Comparison of ENCODE assay signal across 10 mouse cellular contexts in the genomic region with DNA sequence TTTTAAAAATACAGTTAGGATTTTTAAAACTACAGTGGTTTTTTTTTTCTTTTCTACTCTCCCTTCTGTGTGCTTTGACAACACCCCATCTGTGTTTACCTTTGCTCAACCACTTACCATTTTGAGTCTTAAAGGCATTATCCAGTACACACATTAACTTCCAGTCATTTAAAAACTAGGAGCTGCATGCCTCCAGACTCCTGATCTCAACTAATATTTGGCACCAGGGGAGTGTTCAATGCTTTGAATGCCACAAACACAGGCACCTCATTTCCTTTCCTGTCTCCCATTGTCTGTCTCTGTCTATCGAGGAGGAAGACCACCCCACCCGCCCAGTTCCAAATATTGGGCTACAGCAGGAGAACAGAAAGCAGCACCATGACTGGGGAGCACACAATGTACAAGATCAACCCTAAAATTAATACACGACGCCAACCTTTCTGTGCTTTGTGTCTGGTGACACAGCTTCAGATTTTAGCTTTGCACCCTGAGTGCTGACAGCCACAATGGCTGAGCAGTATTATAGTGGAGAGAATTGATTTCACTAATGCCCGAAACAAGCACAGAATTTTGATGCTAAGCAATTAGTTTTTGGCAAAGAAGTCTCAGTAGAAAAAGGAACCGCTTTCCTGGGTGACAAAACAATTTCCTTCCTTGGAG.
"Had no signal": no experiment of that assay in that cellular context is flagged by ENCODE, and none has a peak within 500 bp of the region (broad histone marks: within the 10 kb centered on the region; RNA-seq: fewer than 3 reads in every experiment).

No protein-coding gene starts in this region.

- DNase-seq: kidney, adult 8-10 months; kidney, postnatal 25 days; lung, embryonic 14.5 days; lung, postnatal 10 days; lung, postnatal 4 days had no signal

- H3K27me3 ChIP-seq: limb, embryonic 15.5 days; liver, embryonic 12.5 days; neural tube, embryonic 15.5 days had no signal

- H3K36me3 ChIP-seq: limb, embryonic 15.5 days; liver, embryonic 12.5 days; neural tube, embryonic 15.5 days had no signal

- H3K9me3 ChIP-seq: limb, embryonic 15.5 days; liver, embryonic 12.5 days; neural tube, embryonic 15.5 days had no signal

- H3K4me2 ChIP-seq: limb, embryonic 15.5 days; liver, embryonic 12.5 days; lung, embryonic 14.5 days; neural tube, embryonic 15.5 days had no signal

- H3K4me3 ChIP-seq: limb, embryonic 15.5 days; liver, embryonic 12.5 days; myocyte; neural tube, embryonic 15.5 days had no signal

- H3K27ac ChIP-seq: limb, embryonic 15.5 days; liver, embryonic 12.5 days; neural tube, embryonic 15.5 days; stomach, postnatal 0 days had no signal

- H3K4me1 ChIP-seq: limb, embryonic 15.5 days; liver, embryonic 12.5 days had no signal

- H3K9ac ChIP-seq: limb, embryonic 15.5 days; liver, embryonic 12.5 days; lung, embryonic 14.5 days; neural tube, embryonic 15.5 days had no signal

- ATAC-seq: liver, embryonic 12.5 days had no signal
